Mouse (Mus musculus) bone marrow macrophage, adult 2 months (primary cell): ENCODE measurements around the gene Bysl.

Source experiments
- CTCF ChIP-seq: IDR thresholded peaks from 2 replicates; pipeline ENCODE4 v1.5.1; 2012; ENCODE audit warnings: low read depth, mild to moderate bottlenecking, low read length, moderate library complexity
- POLR2A ChIP-seq: IDR thresholded peaks from 2 replicates; pipeline ENCODE4 v1.6.1; 2012; ENCODE audit warnings: mild to moderate bottlenecking, low read depth, low read length, borderline replicate concordance

DNA sequence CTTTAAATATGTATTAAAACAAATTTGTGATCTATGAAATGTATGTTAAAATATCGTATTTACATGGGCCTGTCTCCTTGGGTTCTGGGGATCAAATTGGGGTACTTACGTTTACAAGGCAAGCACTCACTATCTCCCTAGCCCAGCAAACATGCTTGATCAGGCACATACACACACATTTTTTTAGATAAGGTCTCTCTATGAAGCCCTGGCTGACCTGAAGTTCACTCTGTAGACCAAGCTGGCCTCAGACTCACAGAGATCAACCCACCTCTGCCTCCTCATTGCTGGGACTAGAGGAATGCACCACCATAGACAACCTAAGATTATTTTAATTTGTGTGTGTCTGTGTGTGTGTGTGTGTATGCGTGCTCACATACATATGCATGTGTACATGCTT, 42.9 kb downstream of the Bysl start:
- TF ChIP-seq CTCF (no peak), POLR2A (no peak)
